Mouse (Mus musculus): ENCODE measurements at regions not wholly inside any gene's neighbourhood (a gene's known extent, or its start where the extent isn't known, plus 50 kb on each side); places are given as distances from the start of the nearest gene placed in this dataset.
A peak's percentile ranks its signal among the peaks of the same experiment; 100 is the strongest.

DNA sequence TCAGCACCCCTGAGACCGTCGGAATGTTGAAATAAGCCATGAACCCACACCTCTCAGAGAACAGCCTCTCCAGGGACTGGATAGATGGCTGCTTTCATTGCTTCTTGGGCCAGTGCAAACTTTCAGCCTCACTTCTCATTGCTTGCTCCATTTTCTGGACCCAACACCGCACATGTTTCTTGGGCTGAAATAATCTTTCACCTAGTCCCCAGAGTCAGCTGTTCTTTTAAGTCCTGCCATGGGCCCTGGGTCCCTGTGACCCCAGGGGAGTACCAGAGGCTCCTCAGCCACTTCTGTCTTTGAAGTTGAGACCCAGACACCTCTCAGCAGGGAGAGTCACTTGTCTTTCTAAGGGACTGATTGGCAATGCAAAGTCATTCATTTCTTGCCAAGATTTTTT lies 201.4 kb downstream of the Fndc1 start:
- no peak for DNase-seq

DNA sequence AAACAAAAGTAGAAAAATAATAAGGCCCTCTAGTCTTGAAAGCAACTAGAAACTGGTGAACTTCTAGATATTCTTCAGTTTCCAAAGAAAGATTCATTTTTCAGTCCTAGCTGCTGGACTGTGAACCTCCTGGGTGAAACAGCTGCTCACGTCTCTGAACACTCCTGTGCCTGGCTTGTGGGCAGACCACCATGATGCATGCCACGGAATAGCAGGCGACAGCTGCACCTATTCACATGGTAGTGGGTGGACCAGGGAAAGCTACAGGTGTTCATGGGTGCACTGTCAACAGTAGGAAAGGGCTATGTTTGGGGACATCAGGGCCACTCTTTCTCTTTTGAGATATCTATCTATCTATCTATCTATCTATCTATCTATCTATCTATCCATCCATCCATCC lies 203.7 kb downstream of the Fndc1 start:
- no peak for DNase-seq

DNA sequence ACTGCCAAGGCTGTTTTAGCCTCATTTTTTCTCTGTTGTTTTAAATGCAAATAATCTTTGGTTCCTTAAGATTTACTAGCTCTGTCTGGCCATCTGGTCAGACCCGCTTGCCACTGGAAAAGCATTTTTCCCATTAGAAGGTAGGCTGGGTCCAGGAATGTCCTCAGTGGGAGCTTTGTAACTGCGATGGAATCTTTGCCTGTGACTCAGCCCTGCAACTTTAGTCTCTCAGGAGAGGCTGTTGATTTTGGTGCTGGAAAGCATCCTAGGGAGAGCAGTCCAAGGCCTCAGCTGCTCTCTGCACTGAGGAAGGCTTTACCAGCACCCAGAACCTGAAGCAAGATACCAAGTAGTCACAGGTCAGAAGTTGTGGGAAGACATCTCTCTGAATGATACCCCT lies 205.8 kb downstream of the Fndc1 start:
- no peak for DNase-seq

DNA sequence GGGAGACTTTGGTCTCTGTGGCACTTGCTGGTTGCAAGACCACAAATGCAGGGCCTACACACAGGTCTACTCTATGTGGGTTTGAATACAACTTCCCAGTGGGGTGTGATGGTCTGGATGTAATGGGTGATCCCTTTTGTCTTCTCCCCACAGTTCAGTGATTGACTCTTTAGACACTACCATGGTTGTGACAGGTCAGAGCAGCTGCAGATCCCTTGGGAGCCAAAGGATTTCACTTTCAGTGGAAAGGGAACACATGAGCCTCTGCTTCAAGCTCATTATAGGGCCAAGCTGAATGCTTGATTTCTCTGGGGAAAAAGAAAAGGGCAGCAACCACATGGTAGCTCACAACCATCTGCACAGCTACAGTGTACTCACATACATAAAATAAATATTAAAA lies 206.9 kb downstream of the Fndc1 start:
- DNase-seq: no peak

DNA sequence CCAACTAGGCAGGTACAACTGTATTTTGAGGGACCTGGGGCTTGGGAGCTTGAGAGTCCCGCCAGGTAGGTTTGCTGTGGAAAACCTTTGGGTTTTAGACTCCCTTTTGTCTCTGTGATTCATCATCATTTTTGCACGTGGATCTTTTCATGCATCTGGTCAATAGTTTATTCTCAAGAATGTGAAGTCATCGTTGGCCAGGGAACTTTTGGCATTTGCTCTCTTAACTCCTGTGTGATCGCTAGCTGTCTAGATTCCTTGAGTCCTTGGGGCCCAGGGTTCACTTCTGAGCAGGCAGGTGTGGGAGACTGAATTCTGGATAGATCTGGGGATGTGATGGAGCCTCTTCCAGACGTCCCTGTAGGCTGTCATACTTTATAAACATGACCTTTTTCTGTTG lies 207.5 kb downstream of the Fndc1 start:
- DNase-seq: no peak

DNA sequence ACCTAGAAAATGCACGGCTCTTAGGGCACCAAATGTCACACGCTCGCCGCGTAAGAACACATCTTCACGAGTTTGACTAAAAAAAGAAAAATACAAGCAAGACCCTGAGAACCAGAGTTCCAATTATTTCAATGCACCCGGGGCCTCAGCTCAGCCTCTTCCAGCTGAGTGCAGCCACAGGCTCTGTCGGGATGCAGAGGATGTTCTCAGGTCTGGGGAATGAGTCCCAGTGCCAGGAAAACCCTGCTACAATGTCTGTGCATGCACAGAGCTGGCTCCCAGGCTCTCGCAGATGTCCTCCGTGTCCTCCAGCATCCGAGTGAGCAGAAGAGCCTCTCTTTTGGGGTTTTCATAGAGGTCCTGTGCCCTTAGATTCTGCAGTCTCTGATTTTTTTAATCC lies 219.1 kb downstream of the Fndc1 start:
- DNase-seq: no peak

DNA sequence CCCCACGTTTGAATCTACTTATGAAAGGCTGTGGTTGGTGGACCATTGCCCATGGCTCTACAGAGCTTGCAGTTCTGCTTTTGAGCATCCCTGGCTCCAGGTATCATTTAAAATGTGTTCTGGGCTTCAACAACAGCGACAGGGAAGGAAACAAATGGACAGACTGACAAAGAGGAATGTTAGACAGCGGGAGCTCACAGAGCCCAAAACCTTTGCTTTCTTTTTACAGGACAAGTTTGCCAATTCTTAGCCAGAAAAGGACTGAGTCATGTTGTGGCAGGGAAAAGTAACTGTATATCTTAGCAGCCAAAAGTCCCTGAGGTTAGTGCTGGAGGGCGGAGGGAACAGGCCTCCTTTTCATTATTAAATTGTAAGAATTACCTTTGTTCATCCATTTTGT lies 219.7 kb downstream of the Fndc1 start:
- no peak for DNase-seq

DNA sequence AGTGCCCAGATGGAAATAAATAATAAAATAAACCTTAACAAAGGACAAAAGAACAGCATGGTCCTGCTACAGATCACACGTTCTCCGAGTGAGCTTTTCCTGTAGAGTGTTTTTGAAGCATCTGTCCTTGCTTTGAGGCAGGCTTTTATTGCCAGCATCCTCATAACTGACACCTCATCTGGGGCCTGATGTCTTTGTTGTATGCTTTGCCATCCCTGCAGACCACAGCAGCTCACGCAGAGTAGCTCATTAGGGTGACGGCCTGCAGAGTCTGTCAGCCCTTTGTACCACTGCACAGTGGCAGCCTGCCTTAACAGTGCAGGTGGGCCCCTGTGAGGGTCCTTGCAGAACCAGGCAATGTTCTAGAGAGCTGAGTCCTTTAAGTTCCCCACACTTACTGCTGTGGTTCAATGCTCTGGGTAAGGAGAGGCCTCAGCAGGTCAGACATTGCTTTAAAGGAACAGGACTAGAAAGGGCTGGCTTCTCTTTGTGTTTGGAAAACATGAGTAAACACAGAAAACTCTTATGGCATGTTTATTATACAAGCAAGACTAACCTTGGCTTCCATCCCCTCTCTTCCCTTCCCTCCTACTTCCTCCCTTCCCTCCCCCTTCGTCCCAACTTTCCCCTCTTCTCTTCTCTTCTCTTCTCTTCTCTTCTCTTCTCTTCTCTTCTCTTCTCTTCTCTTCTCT lies 219.7 kb upstream of the Unc93a2 start:
- no peak for DNase-seq

DNA sequence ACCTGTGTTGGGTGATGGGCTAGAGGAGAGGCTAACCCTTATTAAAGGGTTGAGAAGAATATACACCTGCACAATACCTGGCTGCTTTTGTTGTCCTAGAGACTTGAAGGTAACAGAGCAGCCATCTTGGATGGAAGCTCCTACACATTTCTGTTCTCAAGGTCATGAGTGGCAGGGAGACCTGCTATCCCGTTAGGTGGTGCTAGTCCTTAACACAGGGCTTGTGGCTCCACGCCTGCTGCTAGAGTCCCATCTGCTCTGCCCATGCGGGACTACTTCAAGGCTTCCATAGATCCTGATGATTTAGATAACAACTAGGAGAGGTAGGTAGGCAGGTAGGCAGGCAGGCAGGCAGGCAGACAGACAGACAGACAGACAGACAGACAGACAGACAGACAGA lies 218.8 kb upstream of the Unc93a2 start:
- DNase-seq: no peak

DNA sequence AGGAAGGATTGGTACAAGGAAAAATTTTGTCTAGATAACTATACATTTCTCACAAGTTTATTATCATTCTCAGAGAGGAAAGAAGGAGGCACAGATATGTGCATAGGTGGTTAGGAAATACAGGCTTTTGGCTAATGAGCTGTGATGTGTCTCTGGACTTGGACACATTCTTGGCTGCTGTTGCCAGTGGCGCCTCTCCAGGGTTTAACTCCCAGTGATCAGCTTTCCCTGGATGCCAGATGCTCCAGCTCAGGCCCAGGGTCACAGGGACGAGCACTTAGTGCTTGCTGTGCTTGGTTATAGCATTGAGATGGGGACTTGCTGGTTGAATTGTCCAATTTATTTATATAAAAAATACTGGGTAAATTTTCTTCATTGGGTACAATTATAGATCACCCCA lies 215.3 kb upstream of the Unc93a2 start:
- DNase-seq: no peak

DNA sequence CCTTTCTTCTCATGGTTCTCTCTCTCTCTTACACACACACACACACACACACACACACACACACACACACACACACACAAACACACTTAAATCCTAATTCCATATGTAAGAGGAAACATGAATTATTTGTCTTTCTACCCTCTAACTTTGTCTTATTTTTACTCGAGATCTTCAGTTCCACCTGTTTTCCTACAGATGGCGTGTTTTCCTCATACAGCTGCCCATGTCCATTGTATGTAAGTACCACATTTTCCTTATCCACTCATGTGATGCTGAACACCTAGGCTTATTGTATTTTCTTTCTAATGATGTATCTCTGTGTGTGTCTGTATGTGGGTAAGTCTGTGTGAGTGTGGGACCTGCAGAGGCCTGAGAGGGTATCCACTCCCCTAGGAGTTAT lies 212.2 kb upstream of the Unc93a2 start:
- DNase-seq: no peak

DNA sequence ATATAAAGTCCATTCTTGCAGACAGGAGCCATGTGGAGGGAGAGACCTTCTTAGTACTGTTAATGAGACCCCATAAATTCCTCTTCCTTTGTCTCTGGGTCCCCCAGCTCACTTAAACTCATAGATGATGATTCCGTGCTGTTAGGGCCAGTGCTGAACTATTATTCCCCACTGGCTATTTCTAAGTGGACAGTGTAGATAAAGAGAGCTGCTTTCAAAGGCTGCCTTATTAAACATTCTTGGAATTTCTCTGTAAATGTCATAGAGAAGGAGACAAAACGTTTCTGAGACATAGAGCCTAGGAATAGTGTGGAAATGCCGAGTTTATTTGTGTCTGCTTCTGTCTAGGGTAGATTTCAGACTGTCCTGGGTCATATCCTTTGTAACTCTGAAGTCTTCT lies 209.5 kb upstream of the Unc93a2 start:
- DNase-seq: no peak

DNA sequence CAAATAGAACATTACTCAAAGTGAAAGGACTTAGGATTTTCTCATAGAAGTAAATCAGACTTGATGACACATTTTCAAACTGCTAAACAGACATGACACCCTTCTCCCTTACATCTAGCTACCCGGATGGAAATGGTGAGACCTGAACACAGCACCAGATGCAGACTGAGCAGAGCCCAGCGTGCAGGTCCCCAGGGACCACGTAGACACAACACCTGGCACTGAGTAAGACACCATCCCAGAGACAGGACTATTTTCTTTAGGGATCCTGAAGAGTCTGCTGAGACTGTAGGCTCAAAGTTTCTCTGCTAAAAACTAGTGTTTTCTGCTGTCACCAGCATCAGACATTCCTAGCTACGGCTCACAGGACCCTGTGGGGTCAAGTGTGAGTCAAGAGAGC lies 207.2 kb upstream of the Unc93a2 start:
- no peak for DNase-seq

DNA sequence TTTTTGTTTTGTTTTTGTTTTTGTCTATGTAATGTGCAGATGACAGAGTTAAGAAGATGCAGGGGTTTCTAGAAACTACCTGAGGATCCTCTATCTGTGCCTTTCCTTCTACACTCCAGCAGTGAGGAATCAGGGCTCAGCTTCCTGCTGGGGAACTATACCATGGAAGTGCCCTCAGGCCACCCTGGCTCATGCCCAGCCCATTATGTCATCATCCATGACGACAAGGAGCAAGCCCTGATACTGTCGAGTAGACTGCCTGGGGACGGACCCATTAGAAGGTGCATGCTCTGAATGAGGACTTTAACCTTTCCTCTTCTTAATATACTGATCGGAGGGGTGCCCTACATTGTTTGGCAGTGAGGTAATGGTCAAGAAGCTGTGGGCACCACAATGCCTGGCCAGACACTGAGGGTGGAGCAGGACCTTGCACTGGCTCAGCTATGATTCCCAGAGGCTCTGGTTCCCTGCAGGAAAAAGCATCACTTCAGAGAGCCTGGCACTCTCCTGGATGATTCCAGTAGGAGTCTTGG lies 197.7 kb upstream of the Unc93a2 start:
- no peak for DNase-seq

DNA sequence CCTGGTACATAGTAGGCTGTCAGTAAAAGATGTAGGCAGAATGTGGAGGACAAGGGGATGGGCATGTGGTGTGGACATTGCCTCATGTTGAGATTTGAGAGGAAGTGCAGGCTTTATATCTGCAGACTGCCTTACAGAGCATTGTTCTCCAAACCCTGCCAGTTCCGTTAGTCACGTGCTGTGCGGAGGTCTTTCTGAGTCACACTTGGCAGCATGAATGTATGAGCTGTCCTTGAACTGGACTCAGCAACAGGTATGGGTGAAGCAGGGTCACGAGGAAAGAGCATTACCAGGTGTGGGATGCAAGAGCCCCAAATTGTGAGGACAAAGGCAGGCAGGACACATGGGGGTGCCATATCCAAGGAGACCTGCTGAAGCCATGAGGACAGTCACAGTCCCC lies 193.8 kb upstream of the Unc93a2 start:
- DNase-seq: no peak

DNA sequence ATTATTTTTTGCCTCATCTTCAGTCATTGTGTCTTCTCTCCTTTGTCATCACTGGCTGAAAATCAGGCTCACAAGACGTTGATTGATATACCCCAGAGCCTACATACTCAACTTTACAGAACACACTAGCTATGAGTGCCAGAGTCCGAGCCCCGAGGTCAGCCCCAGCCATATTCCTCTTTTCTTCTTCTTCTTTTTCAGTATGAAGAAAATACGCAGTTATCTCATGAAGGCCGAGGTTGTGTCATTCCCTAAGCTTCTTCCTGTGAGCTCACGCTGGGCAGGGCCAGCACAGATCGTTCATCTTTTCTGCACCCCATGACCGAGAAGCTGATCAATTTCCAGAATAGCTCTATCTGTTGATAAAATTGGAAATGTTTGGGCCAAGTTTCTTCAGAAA lies 192.7 kb upstream of the Unc93a2 start:
- DNase-seq: no peak

DNA sequence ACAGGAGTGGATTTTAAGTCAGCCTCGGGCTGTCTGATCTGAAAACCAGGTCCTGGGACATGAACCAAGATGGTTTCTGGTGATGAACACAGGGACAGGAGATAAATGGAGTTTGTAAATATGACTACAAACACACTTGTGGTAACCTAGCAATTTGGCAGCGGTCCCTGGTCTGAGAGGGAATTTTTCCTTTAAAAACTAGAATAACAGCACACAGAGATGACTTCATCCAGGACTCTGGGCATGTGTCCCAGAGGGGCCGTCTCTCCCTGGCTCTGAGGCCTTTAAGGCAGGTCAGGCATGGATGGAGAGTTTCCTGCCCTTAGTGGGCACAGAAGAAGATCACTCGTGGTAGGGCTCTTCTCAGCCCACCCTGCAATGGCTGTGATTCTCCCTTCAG lies 192.0 kb upstream of the Unc93a2 start:
- peak; percentile 70 for DNase-seq

DNA sequence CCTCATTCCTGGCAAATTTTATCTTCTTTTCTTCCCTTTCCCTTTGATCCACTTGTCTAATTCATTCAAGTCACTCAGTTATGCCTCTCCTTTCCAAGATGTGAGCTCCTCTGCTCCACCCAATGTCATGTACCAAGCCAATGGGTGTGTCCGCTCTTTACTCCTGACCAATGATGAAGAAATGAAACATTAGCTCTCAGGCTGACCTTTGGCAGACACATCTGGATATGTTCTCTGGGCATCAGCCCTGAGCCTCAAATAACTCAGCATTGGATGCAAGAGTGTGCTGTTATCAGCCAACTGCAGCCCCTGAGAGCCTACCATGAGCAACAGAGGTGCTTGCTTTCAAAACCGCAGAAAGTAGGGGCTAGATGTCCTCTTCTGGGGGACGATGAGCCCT lies 186.2 kb upstream of the Unc93a2 start:
- no peak for DNase-seq

DNA sequence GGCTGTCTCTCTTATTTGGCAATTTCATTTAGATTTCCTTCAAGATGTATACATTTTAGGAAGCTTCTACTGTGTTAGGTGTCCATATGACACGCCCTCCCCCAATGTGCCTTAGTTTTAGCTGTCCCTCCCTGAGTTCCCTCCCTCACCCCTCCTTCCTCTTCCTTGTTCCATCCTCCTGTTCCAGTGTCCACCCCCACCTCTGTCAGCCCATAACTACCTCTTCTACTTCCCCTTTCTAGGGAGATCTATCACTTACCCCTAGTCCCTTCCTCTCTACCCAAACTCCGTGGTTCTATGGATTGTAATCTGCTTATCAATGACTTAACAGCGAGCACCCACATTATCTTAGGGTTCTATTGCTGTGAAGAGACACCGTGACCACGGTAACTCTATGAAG lies 183.2 kb upstream of the Unc93a2 start:
- no peak for DNase-seq

DNA sequence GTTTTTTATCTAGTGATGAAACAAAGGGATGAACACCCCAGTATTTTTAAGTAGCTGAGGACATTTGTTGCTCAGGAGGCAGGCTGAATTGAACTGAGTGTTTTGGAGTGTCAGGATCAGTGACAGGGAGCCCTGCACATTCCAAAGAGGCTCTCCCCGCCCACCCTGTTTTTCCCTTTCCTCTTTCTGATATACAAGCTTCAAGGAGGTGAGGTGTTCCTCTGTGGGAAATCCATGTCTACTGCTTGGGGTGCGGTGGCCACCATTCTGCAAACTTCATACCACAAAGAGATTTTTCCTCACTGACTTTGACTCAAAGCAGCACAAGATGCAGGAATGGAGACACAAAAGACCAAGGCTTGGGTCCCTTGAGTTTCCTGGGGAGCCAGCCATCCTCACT lies 180.5 kb upstream of the Unc93a2 start:
- no peak for DNase-seq

DNA sequence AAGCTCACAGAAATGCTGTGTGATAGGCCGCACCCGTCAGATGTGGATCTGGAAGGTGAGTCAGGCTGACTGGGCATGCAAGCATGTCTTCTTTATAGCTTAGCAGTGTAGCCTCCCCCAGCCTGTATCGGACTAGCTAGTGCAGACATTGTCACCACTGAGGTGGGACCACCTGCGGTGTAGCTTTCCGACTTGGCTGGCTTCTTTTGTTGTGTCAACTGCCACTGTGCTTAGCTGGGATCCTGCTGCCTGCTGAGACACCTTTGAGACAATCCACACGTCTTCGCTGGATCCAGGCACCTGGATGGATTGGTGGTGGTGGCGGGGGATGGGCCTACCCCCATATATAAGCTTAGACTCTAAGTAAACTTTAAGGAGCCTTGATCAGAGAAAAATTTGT lies 177.7 kb upstream of the Unc93a2 start:
- DNase-seq: no peak

DNA sequence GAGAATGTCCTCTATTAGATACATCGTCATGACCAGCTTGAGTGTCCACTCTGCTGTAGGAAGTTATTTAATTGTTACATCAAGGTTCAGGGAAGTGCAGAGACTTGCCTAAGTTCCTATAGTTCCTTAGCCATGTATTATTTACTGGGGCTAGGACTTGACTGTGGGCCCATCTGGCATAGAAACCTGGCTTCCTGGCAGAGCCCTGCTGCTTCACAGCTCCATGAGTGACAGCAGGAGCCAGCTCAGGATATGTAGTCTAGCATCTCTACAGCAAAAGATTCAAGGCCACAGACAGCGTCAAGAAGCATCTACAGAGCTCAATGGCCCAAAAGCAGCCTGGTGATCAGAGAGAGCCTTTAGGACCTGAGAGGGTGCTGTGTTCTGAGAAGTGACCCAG lies 163.2 kb upstream of the Unc93a2 start:
- DNase-seq: no peak

DNA sequence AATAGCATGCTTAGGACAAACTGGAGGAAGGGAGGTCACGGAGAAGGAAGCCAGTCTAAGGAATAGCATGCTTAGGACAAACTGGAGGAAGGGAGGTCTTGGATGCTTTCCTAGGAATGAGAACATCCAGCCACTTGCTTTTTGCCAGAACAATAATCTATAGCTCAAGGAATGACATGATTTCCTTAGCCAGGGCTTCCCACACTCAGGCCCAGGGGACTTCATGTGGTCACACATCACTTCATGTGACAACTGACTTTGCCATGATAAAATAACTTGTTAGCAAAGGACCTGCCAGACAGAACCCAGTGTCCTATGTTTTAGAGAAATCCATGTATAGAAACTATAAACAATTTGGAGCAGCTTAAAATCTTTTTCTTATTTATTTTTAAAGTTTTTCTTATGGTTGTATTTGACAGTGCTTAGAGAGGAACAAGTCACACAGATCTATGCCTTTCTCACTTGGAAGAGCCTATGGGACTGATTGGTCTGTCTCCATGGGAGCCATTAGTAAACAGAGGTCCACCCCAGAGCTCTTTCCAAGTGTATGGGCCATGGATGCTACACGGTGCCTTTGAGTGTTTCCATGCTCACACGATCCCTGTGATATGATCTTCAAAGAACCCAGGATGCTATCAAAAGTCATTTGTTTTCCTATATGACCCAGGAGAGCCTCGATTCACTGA lies 153.3 kb upstream of the Unc93a2 start:
- no peak for DNase-seq

DNA sequence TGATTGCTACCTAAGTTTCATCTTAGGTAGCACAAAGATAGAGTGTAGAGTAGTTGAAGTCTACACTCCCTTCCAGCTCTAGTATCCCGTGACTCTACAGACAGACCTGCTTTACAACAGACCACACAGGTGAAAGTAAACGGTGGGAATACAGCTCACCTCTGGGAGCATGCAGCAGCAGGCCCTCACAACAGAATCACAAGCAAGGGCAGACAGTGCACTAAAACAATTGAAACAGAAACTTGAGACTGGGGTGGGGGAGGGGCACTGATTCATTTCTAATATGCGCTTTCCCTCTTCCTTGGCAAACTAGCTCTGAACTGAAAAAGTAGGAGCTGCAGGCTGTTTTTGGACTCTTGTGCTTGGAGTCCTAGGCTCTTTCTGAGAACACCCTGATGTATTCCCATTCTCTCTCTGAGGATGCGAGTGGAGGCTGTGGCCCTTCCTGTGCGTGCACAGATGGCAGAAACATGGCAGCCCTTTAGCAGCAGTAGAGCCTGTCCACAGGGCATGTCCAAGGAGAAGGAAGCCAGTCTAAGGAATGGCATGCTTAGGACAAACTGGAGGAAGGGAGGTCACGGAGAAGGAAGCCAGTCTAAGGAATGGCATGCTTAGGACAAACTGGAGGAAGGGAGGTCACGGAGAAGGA lies 152.5 kb upstream of the Unc93a2 start:
- DNase-seq: no peak

Data from adrenal gland, adult 8-10 months (tissue).